Comparison of ENCODE assay signal across 7 mouse cellular contexts in the genomic region with DNA sequence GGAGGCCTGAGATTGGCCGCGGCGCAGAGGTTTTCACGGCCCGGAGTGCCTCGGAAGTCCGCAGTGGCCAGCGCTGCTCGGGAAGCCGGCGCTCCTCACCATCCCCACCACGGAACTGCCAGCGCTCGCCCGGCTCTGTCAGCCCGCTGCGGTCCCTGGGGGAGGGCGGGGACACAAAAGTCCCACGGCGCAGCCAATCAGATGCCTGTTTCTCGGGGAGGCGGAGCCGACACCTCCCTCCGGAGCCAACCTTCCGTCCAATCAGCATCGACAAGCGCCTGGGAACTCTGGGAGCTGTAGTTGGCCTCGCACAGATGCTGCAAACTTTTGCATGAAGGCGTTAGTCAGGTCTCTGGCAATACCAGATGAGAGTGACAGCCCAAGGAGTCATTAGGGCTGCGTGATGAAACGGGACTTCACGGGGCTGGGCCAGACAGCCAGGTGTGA. TPM values are rescaled to one million over a fixed set of nuclear protein-coding genes. Genes with fewer than 3 reads are reported as not detected.
A peak's percentile ranks its signal among the peaks of the same experiment; 100 is the strongest.
DNase-seq lines count a peak whose midpoint lies in the region; ATAC-seq and TF ChIP-seq lines count a peak whose summit lies in the region.

Gene Sesn2 (minus strand): TSS at position 150 of the 447 bp plus-strand sequence.

- H3K4me2 ChIP-seq in intestine, postnatal 0 days (replicated peaks; ENCODE audit: low read depth), result peak within 1 kb of the TSS; percentile 80
- H3K4me2 ChIP-seq in midbrain, embryonic 12.5 days (replicated peaks), result peak within 1 kb of the TSS; percentile 87

- peak within 1 kb of the TSS; percentile 70 for H3K9ac ChIP-seq in intestine, postnatal 0 days (ENCODE audit: low read depth, low read length)
- peak within 1 kb of the TSS; percentile 71 for H3K9ac ChIP-seq in midbrain, embryonic 12.5 days (replicated peaks)

- WGBS in embryonic facial prominence, embryonic 10.5 days, result 0% methylated on average over 32 of the region's 32 CpGs
- WGBS in intestine, postnatal 0 days, result 1% methylated on average over 31 of the region's 32 CpGs
- WGBS in midbrain, embryonic 12.5 days, result 1% methylated on average over 31 of the region's 32 CpGs
- WGBS in small intestine, adult 2 months, result under 1% methylated on average over 32 of the region's 32 CpGs

- no peaks in the 10 kb centered on the region for H3K36me3 ChIP-seq in embryonic facial prominence, embryonic 10.5 days (replicated peaks)
- H3K36me3 ChIP-seq in intestine, postnatal 0 days (ENCODE audit: control insufficient read depth, insufficient read depth), result no peaks in the 10 kb centered on the region
- no peaks in the 10 kb centered on the region for H3K36me3 ChIP-seq in midbrain, embryonic 12.5 days
- no peaks in the 10 kb centered on the region for H3K36me3 ChIP-seq in small intestine, adult 2 months (ENCODE audit: control insufficient read depth, insufficient read depth, low read length)

- peak; percentile 93 for ATAC-seq in intestine, postnatal 0 days
- ATAC-seq in midbrain, embryonic 12.5 days (ENCODE audit: low FRiP score, low read depth), result peak; percentile 92

- peak within 1 kb of the TSS; percentile 81 for H3K27ac ChIP-seq in embryonic facial prominence, embryonic 10.5 days (replicated peaks)
- peak within 1 kb of the TSS; percentile 81 for H3K27ac ChIP-seq in intestine, postnatal 0 days (ENCODE audit: low read depth, low read length)
- peak within 1 kb of the TSS; percentile 82 for H3K27ac ChIP-seq in midbrain, embryonic 12.5 days (replicated peaks)
- H3K27ac ChIP-seq in small intestine, adult 2 months (ENCODE audit: insufficient read depth, low read depth, low read length), result peak within 1 kb of the TSS; percentile 33

- TF ChIP-seq POLR2A in small intestine, adult 2 months (IDR thresholded peaks at IDR 0.05; ENCODE audit: low read depth, low read length), result peak; percentile 99

- peak; percentile 99 for DNase-seq in adrenal gland, postnatal 10 days
- peak; percentile 97 for DNase-seq in embryonic facial prominence, embryonic 10.5 days (ENCODE audit: low spot score)
- DNase-seq in gonadal fat pad, adult 2 months (ENCODE audit: low read depth), result peak; percentile 94
- DNase-seq in left cerebral cortex, postnatal 4 days, result peak; percentile 99

- H3K9me3 ChIP-seq in embryonic facial prominence, embryonic 10.5 days, result no peaks in the 10 kb centered on the region
- no peaks in the 10 kb centered on the region for H3K9me3 ChIP-seq in intestine, postnatal 0 days (ENCODE audit: control insufficient read depth)
- H3K9me3 ChIP-seq in midbrain, embryonic 12.5 days, result no peaks in the 10 kb centered on the region

- TF ChIP-seq CTCF in intestine, postnatal 0 days (IDR thresholded peaks at IDR 0.05; ENCODE audit: low read depth), result no peak
- no peak for TF ChIP-seq CTCF in small intestine, adult 2 months (IDR thresholded peaks at IDR 0.05; ENCODE audit: extremely low read depth, insufficient read length, insufficient replicate concordance, low read depth, low read length)

- intact Hi-C loops in left cerebral cortex, postnatal 4 days (cut with DNase I), result loop anchor here (5.0 kb wide), 1 partner anchor 48 kb away; the partner anchor contains the start of gene Med18

- peak within 1 kb of the TSS; percentile 85 for H3K4me3 ChIP-seq in embryonic facial prominence, embryonic 10.5 days
- H3K4me3 ChIP-seq in intestine, postnatal 0 days (ENCODE audit: low read depth, low read length), result peak within 1 kb of the TSS; percentile 74
- peak within 1 kb of the TSS; percentile 80 for H3K4me3 ChIP-seq in midbrain, embryonic 12.5 days
- peak within 1 kb of the TSS; percentile 92 for H3K4me3 ChIP-seq in small intestine, adult 2 months (ENCODE audit: low read depth, low read length)

- H3K27me3 ChIP-seq in embryonic facial prominence, embryonic 10.5 days (replicated peaks; ENCODE audit: low read depth, poor library complexity, severe bottlenecking), result 0 out of 2 replicates have a peak, but pooled peaks cover 7% of the 10 kb centered on the region
- H3K27me3 ChIP-seq in intestine, postnatal 0 days (replicated peaks; ENCODE audit: control insufficient read depth, insufficient read depth, low read length), result no peaks in the 10 kb centered on the region
- H3K27me3 ChIP-seq in midbrain, embryonic 12.5 days, result peaks cover 16% of the 10 kb centered on the region
- H3K27me3 ChIP-seq in small intestine, adult 2 months (ENCODE audit: control insufficient read depth, insufficient read depth, low read length), result no peaks in the 10 kb centered on the region

- peaks cover 49% of the 10 kb centered on the region for H3K4me1 ChIP-seq in embryonic facial prominence, embryonic 10.5 days
- 0 out of 2 replicates have a peak, but pooled peaks cover 4% of the 10 kb centered on the region for H3K4me1 ChIP-seq in intestine, postnatal 0 days (replicated peaks; ENCODE audit: control insufficient read depth, insufficient read depth, low read length)
- peaks cover 24% of the 10 kb centered on the region for H3K4me1 ChIP-seq in midbrain, embryonic 12.5 days
- peaks cover 6% of the 10 kb centered on the region for H3K4me1 ChIP-seq in small intestine, adult 2 months (ENCODE audit: control insufficient read depth, insufficient read depth, insufficient read length, low read length)

RNA-seq across cellular contexts. Expression of gene Sesn2, which starts in this region (rescaled TPM):
- 10 to 100 TPM; 11.6 to 26.0 TPM for total RNA-seq in adrenal gland, postnatal 10 days (2021)
- polyA plus RNA-seq in embryonic facial prominence, embryonic 10.5 days (2016; fragmentation: Nextera tagmentation; extraction: Ambion mirVana), result 12.3 and 13.3 TPM in 2 replicates
- 25.6 and 26.3 TPM in 2 replicates for polyA plus RNA-seq in gonadal fat pad, adult 2 months (2012; rRNA removed)
- polyA plus RNA-seq in intestine, postnatal 0 days (2015; fragmentation: Nextera tagmentation; extraction: Ambion mirVana), result 17.2 and 18.0 TPM in 2 replicates
- 1 to 10 TPM; 6.8 to 7.0 TPM for total RNA-seq in left cerebral cortex, postnatal 4 days (2021)
- polyA plus RNA-seq in midbrain, embryonic 12.5 days (2016; fragmentation: Nextera tagmentation; extraction: Ambion mirVana), result 11.7 TPM in 2 replicates
- polyA plus RNA-seq in small intestine, adult 2 months (2012; rRNA removed), result 4.0 and 6.7 TPM in 2 replicates

Comparison
In these comparisons a context has a peak if more than half of its experiments do, and no peak if none do; other contexts are left out.
1. Peak in every context shown above with its lines: DNase-seq, ATAC-seq, H3K4me3 ChIP-seq and H3K27ac ChIP-seq.